Mouse (Mus musculus) layer of hippocampus, adult 2 months (tissue): Measurements from ENCODE around the gene Kcnc2. TPM values are rescaled to one million over a fixed set of nuclear protein-coding genes. Genes with fewer than 3 reads are reported as not detected.

Experiments used
- DNase-seq, 2 experiments: peaks; one replicate each; pipeline ENCODE4 v3.0.0; 2022; ENCODE audit warnings: low spot score in 2 of 2
- H3K27ac ChIP-seq: fragments of 200-600 bp; 2 replicates; pipeline ENCODE4 v1.8.1; 2022
- H3K4me3 ChIP-seq: fragments of 200-600 bp; 2 replicates; pipeline ENCODE4 v1.8.1; 2022; ENCODE audit warnings: mild to moderate bottlenecking
- CTCF ChIP-seq: fragments of 200-600 bp; conservative IDR thresholded peaks from 2 replicates; pipeline ENCODE4 v1.8.1; 2022; ENCODE audit warnings: antibody characterized with exemption, mild to moderate bottlenecking, moderate library complexity
- total RNA-seq, 2 experiments: library from RNA; stranded (reverse); gene quantifications; 2 replicates each; pipeline ENCODE4 v1.2.3; 2021

The Kcnc2 gene
- total RNA-seq, 2 experiments from 2014 or later, result 80.7 to 83.5 TPM

DNA sequence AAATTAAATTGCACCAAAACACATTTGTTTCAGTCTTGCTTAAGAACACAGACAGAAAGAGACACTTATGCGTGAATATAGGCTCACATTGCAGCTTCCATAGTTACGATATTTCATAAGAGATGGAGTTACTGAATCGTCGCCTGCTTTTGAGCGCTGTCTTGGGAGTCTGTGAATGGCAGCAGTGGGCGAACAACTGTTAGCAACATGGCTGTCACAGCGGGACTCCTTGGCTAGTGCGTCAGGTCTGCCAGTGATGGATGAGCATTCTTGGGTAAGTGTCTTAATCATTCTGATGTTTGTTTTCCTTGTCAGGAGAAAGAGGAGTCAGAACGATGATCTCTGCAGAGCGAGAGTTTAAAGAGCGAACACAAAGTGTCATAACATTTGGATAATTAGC is 44.2 kb downstream of the Kcnc2 start:
- peak; percentile 16 to 35 for DNase-seq
- Histone ChIP-seq H3K4me3 (no peak overlapping the region; the same call in 1 of the 2 replicates), H3K27ac (peak overlapping the region; percentile 65)
- TF ChIP-seq CTCF, result no peak

DNA sequence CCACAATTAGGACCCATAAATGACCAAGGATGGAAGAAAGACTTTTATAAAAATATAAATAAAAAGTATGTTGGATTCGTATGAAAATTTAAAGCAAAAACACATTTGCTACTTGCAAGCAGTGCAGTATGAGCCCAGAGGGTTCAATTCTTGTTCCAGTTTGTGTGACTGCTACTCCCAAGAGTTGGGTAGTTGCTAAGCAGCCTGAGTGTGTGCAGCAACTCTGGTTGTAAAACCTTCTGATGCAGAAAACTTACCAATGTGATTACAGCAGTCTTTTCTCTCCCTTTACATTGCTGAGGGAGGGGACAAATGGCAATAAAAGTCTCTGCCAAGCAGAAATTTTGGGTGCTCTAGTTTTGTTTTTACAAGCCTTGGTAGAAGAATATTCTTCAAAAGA is 46.9 kb downstream of the Kcnc2 start:
- no peak for TF ChIP-seq CTCF
- H3K27ac ChIP-seq, result no peak overlapping the region
- DNase-seq, result no peak
- no peak overlapping the region for H3K4me3 ChIP-seq

DNA sequence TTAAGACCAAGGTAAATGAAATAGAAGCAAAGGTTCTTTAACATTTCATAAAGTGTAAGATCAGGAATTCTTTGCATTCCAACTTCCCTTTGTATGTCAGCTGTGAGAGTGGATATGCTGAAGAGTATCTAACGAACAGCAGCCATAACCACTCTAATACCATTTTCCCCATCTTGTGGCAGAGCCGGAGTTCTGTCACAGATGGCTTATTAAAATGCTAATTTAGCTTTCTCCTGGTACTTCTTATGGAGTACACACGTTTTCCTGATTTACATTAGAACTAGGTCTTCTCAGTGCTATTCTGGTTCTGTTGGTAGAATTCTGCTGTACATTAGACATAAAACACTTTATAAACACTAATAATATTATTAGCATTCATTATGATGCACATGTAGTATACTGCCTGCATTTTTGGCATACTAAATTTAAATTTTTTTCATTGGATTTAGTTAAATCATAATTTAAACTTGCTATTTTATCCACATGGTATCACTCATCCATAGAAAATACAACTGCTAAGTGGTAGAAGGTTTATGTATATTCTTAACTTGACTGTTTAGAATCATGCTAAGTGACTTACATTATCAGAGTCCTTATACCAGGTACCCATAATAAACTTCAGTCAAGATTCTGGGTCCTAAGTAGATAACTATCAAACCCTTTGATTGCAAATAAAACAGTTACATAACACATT is 86.9 kb downstream of the Kcnc2 start:
- Histone ChIP-seq H3K27ac (no peak overlapping the region), H3K4me3 (no peak overlapping the region)
- no peak for TF ChIP-seq CTCF
- no peak for DNase-seq

DNA sequence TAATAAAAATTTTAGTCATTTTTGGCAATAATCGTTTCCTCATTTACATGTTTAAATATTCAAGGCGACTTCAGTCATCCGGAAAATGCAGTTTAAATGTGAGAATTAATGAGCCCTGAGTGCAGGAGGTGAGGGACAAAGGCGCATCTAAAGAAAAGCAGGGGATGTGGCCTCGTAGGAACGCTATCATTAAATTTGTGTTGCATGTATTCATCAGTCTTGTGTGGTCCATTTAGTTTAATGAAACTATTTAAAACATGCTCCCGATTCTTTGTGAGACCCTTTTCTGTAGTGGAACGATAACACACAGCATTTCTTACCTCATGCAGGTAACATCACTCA is 87.4 kb downstream of the Kcnc2 start:
- TF ChIP-seq CTCF, result no peak
- Histone ChIP-seq H3K27ac (no peak overlapping the region), H3K4me3 (no peak overlapping the region)
- no peak for DNase-seq

DNA sequence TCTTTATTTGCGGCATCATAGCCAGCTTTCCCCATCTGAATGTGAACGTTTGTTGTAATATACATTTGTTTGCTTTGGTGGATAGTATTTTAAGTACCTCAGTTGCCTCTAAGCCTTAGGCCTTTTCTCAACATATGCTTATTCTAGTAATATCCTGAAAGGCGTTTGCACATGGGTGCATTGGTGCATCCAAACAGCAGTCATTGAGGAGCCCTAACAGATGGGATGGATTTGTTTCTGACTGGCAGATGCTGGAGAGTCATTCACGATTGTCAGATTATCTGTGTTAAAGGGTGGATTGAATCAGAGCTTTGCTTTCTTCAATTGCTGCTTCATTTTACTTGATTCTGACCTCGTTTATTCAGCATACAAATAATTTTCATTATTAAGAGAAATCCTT is 89.8 kb downstream of the Kcnc2 start:
- peak in 1 of 2 experiments; percentile 38 for DNase-seq
- no peak overlapping the region for H3K27ac ChIP-seq
- TF ChIP-seq CTCF, result no peak

DNA sequence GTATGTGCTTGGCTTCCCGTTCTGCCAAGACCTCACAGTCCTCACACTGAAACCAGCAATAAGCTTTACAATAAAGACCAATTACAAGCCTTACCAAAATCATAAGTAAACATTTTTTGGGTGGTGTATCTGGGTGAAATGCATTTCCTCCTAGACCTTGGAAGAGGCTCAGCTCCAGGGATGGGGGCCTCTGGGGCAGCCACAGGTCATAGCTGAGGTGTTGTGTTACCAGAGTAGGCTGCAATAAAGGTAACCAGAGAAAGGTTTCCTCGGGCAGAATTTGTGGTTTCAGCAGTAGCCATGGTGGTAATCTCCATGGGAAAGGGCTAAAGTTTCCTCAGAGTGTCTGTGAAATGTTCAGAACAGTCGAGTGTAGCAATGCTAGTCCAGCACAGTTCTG is 97.4 kb downstream of the Kcnc2 start:
- DNase-seq, result no peak
- Histone ChIP-seq H3K27ac (no peak overlapping the region), H3K4me3 (no peak overlapping the region)
- no peak for TF ChIP-seq CTCF

More for the DNA sequence above, 89.8 kb downstream of the Kcnc2 start:
- no peak overlapping the region for H3K4me3 ChIP-seq

DNA sequence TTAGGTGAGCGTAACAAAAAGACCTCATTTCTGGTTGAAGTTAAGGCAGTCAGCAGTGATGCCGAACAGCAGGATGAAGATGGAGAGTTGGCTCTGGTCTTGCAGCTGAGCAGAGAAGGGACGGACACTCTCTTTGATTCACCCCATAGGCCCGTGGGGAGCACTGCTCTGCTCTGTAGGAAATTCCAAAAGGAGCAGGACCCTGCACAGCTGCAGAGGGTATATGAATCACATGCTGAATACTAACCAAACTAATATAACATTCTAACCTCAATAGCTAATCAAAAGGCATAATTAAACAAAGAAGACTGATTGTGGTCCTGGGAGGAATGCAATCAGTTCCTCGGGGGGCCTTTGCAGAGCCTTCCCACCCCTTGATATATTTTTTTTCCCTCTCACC is 106.2 kb downstream of the Kcnc2 start:
- no peak for DNase-seq
- no peak for TF ChIP-seq CTCF
- no peak overlapping the region for H3K4me3 ChIP-seq
- no peak overlapping the region for H3K27ac ChIP-seq

DNA sequence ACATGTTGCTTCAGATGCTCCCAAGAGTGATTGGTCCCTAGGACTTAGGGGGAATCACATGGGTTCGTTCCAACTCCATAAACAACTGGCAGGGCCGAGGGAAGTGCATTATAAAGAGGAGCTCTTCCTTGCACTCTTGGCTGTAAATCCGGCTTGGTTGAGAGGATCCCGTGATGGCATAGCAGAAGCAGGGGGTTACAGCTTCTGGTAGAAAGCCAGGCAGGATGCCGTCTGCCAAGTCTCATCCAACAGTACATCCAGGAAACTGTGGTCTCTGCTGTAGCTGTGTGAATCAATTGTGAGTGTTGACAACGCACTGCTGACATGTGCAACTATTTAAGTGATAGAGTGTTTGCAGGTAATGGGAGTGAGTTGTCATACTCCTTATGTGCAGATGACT is 107.5 kb downstream of the Kcnc2 start:
- no peak overlapping the region for H3K4me3 ChIP-seq
- TF ChIP-seq CTCF, result no peak
- H3K27ac ChIP-seq, result no peak overlapping the region
- no peak for DNase-seq

DNA sequence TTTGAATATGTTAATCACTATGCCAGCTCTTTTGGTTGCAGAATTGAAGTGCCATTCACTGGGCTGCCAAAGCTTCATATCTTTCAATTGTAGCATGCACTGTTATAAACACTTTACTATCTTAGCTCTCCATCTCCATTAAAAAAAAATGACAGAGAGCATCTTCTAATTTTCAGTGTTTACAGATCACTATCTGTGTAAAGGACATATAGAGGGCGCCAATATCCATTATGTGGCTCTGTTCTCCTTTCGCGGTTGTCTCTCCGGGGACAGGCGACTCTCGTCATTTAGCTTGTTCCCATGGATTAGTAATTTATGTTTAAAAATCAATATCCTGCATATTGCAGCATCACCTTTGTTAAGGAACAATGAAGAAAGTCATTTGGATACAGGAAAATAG is 109.7 kb downstream of the Kcnc2 start:
- no peak for TF ChIP-seq CTCF
- no peak for DNase-seq
- Histone ChIP-seq H3K27ac (no peak overlapping the region), H3K4me3 (no peak overlapping the region)

DNA sequence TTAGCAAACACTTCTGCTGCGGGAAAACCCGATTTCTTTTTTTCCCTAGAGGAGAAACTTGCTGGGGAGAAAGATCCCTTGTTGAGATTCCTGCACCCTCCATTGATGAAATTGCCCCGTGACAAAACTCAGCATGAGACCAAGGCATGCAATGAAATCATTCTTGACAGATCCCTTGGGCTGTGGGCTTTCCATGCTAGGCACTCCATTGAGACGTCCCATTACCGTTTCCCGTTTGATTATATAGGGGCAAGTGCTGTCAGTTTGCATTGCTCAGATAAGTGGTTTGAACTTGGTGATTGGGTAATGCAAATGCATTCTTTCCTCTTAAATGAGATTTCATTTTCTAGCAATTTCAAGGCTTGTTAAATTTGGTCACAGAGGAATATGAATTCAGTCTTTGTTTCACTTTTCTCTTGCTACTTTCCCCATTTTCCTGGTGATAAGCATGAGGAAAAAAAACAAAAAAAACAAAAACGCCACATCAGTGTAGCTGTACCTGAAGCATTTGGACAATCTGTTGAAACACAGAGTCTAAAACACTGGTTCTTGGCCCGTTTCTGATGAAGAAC is 123.6 kb downstream of the Kcnc2 start:
- no peak for TF ChIP-seq CTCF
- H3K27ac ChIP-seq, result 0 out of 2 replicates have a peak overlapping the region, but pooled peaks have one; percentile 14
- DNase-seq, result no peak
- H3K4me3 ChIP-seq, result no peak overlapping the region

DNA sequence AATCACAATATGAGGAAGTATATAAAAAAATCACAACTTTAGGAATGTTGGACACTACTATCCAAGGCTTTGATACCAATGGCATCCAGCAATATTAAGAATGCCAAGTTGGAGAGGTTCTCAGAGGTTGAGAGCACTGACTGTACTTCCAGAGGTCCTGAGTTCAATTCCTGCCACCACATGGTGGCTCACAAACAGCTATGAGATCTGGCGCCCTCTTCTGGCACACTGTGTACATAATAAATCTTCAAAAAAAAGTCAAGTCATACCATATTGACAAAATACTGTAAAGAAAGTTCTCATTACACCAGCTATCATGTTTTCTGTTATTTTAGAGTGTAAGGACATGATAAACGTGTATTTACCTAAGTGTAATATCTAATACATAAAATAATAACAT is 126.3 kb downstream of the Kcnc2 start:
- no peak overlapping the region for H3K4me3 ChIP-seq
- peak; percentile 59 for TF ChIP-seq CTCF
- no peak overlapping the region for H3K27ac ChIP-seq
- no peak for DNase-seq

DNA sequence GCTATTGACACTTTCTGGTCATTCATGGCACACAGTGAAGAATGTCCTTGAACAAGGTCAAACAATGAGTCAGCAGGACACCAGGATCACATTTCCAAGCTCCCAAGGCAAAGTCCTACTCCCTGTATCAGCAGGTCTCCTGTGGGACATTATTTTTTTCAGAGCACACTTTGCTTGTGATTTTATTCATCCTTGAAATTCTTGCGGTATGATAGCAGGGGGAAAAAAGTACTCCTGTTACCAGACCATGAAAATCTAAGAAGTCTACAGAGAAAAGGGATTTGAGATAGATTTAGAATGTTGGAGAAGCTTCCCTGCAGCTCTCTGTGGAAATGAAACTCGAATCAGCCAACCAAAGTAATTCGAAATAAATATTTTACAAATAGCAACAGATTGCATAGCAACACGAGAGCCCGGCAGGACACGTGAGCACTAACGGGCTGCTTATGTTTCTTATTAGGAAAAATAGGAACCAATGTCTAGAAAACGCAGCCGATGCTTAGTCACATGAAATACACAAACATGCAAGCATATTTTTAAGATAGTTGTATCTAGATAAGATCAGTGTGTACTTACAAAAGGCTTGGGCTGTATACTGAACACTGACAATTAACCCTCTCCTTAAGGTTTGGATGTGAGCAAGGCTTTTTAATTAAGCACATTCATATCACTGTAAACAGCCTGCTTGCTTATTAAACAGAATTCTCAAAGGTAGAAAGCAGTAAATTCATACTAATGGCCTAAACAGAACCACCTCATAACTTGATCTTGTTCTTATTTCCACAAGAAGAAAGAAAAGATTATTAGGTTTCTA is 129.9 kb downstream of the Kcnc2 start:
- peak overlapping the region; percentile 56 for H3K27ac ChIP-seq
- DNase-seq, result peak in 1 of 2 experiments; percentile 20
- H3K4me3 ChIP-seq, result peak overlapping the region; percentile 45
- no peak for TF ChIP-seq CTCF

DNA sequence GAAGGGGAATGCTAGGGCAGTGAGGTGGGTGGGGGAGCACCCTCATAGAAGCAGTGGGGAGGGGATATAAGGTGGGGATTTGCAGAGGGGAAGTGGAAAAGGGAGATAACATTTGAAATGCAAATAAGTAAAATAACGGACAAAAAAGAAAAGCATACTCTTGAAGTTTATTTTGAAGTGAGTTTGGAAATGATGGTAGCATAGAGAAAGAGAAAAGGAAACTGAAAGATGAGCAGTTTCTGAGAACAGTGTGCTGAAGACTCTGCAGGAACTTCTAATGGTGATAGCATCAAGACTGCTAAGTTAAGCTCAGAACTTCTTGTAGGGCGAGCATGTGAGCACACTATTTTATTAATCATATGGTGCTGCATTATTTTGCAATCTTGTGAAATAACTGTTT is 138.6 kb downstream of the Kcnc2 start:
- no peak for DNase-seq
- Histone ChIP-seq H3K4me3 (no peak overlapping the region), H3K27ac (no peak overlapping the region)
- TF ChIP-seq CTCF, result no peak

DNA sequence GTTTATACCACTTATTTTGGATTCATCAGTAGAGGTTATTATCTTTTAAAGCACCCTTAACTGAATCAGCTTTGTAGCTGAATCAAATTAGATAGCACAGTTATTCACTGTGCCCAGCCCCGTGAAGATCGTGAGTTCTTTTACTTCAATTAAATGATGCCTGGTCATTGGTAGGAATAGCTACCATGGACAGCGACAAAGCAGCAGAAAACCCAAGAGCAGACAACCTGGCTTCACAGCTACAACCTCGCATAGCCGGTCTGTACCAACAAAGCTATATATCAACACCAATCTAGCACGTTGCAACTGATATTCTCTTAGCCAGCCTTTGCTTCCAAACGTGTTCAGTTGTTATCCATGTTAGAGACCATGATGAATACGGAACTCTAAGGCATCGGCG is 152.4 kb downstream of the Kcnc2 start:
- Histone ChIP-seq H3K27ac (no peak overlapping the region), H3K4me3 (no peak overlapping the region)
- no peak for TF ChIP-seq CTCF
- DNase-seq, result no peak
